Mouse (Mus musculus) liver, adult 2 months (tissue): ENCODE measurements around the gene Celf1. TPM values are rescaled to one million over a fixed set of nuclear protein-coding genes. Genes with fewer than 3 reads are reported as not detected.

Experiments
- DNase-seq: peaks from one replicate; pipeline ENCODE4 v3.0.0-alpha.2; 2011; ENCODE audit warnings: low read depth, low spot score; ENCODE audit errors: extremely low read depth
- H3K27ac ChIP-seq: fragments of 200-500 bp; replicated peaks from 2 replicates; pipeline ENCODE4 v1.5.1; 2012; ENCODE audit warnings: low read depth, mild to moderate bottlenecking, control low read depth, inconsistent platforms, low read length; ENCODE audit not compliant: insufficient read depth
- H3K27me3 ChIP-seq: fragments of 200-500 bp; 2 replicates; pipeline ENCODE4 v1.6.1; 2012; ENCODE audit warnings: mild to moderate bottlenecking, moderate library complexity, low read length, inconsistent platforms; ENCODE audit not compliant: control insufficient read depth, insufficient read depth
- H3K36me3 ChIP-seq: fragments of 200-500 bp; 2 replicates; pipeline ENCODE4 v1.6.1; 2012; ENCODE audit warnings: low read length, inconsistent platforms; ENCODE audit not compliant: control insufficient read depth, insufficient read depth
- H3K4me1 ChIP-seq: fragments of 200-500 bp; 2 replicates; pipeline ENCODE4 v1.6.1; 2011; ENCODE audit warnings: low read length; ENCODE audit not compliant: control insufficient read depth, insufficient read depth
- H3K4me3 ChIP-seq: fragments of 200-500 bp; 2 replicates; pipeline ENCODE4 v1.5.1; 2011; ENCODE audit warnings: low read depth, mild to moderate bottlenecking, control low read depth, low read length, moderate library complexity; ENCODE audit not compliant: insufficient read depth
- H3K79me2 ChIP-seq: fragments of 200-500 bp; 2 replicates; pipeline ENCODE4 v1.6.1; 2012; ENCODE audit warnings: inconsistent platforms, mild to moderate bottlenecking, low read length, moderate library complexity; ENCODE audit not compliant: control insufficient read depth, insufficient read depth
- H3K9ac ChIP-seq: fragments of 200-500 bp; 2 replicates; pipeline ENCODE4 v1.6.1; 2012; ENCODE audit warnings: low read depth, mild to moderate bottlenecking, control low read depth, inconsistent platforms, low read length
- CTCF ChIP-seq: fragments of 200-500 bp; IDR thresholded peaks from 2 replicates; pipeline ENCODE4 v1.5.1; 2011; ENCODE audit warnings: low read depth, low read length, control low read depth
- POLR2A ChIP-seq: fragments of 200-500 bp; IDR thresholded peaks from 2 replicates; pipeline ENCODE4 v1.6.1; 2011; ENCODE audit warnings: low read length, control low read depth; ENCODE audit not compliant: insufficient read depth; ENCODE audit errors: extremely low read depth
- WGBS: fragments of 180-500 bp; shearing (Covaris S2); methylation state at CpG from one replicate; pipeline ENCODE4 v1.1.7; 2018; 5-methylcytosine and 5-hydroxymethylcytosine counted together
- polyA plus RNA-seq: library from polyadenylated mRNA; depleted of rRNA; stranded (reverse); fragments of >200 nt; gene quantifications from 2 replicates; pipeline ENCODE4 v1.2.3, GENCODE M21; 2012
- total RNA-seq: library from RNA; depleted of rRNA; stranded (reverse); fragments of >200 nt; gene quantifications from 2 replicates; pipeline ENCODE4 v1.2.3, GENCODE M21; 2014

Celf1 gene
- total and polyA plus RNA-seq, 2 experiments = 30.5 to 39.5 TPM

GRCm38 (mm10) chr2:90976590-90976989 is 36.4 kb downstream of the Celf1 start:
- peaks cover 26% of the 10 kb centered on the region; the same call in 1 of the 2 replicates for H3K79me2 ChIP-seq
- no peak for DNase-seq
- H3K9ac ChIP-seq = no peak overlapping the region
- no peak overlapping the region for H3K4me3 ChIP-seq
- H3K4me1 ChIP-seq = no peaks in the 10 kb centered on the region; the same call in 1 of the 2 replicates
- no peaks in the 10 kb centered on the region for H3K27me3 ChIP-seq
- 100% methylated on average over 2 of the region's 2 CpGs for WGBS
- peaks cover 7% of the 10 kb centered on the region; the same call in 1 of the 2 replicates for H3K36me3 ChIP-seq
- TF ChIP-seq POLR2A = no peak
- TF ChIP-seq CTCF = no peak
- H3K27ac ChIP-seq = no peak overlapping the region

- H3K27me3 ChIP-seq = no peaks in the 10 kb centered on the region
- 86% methylated on average over 4 of the region's 4 CpGs for WGBS
- TF ChIP-seq POLR2A (no peak), CTCF (no peak)
- no peak overlapping the region for H3K4me3 ChIP-seq
- no peaks in the 10 kb centered on the region; the same call in none of the 2 replicates for H3K4me1 ChIP-seq
- no peak for DNase-seq
- no peak overlapping the region for H3K9ac ChIP-seq
- no peak overlapping the region for H3K27ac ChIP-seq
- H3K36me3 ChIP-seq = peaks cover 5% of the 10 kb centered on the region; the same call in 1 of the 2 replicates
- peaks cover 25% of the 10 kb centered on the region; the same call in 1 of the 2 replicates for H3K79me2 ChIP-seq
Observed at GRCm38 (mm10) chr2:90977291-90977690, 37.1 kb downstream of the Celf1 start.

GRCm38 (mm10) chr2:90986055-90986454 is 45.9 kb downstream of the Celf1 start:
- 82% methylated on average over 3 of the region's 3 CpGs for WGBS
- peaks cover 22% of the 10 kb centered on the region; the same call in 1 of the 2 replicates for H3K79me2 ChIP-seq
- H3K27me3 ChIP-seq = no peaks in the 10 kb centered on the region
- H3K4me1 ChIP-seq = no peaks in the 10 kb centered on the region; the same call in none of the 2 replicates
- H3K27ac ChIP-seq = no peak overlapping the region
- no peak for TF ChIP-seq CTCF
- no peak for TF ChIP-seq POLR2A
- H3K4me3 ChIP-seq = no peak overlapping the region
- 0 out of 2 replicates have a peak, but pooled peaks cover 2% of the 10 kb centered on the region for H3K36me3 ChIP-seq
- H3K9ac ChIP-seq = no peak overlapping the region
- no peak for DNase-seq

- no peak for TF ChIP-seq POLR2A
- no peak for TF ChIP-seq CTCF
- no peak overlapping the region for H3K4me3 ChIP-seq
- peaks cover 68% of the 10 kb centered on the region for H3K36me3 ChIP-seq
- DNase-seq = no peak
- H3K27ac ChIP-seq = no peak overlapping the region
- H3K9ac ChIP-seq = no peak overlapping the region
- no peaks in the 10 kb centered on the region; the same call in 1 of the 2 replicates for H3K79me2 ChIP-seq
- WGBS = 93% methylated on average over 8 of the region's 8 CpGs
- H3K27me3 ChIP-seq = no peaks in the 10 kb centered on the region
- H3K4me1 ChIP-seq = peaks cover 2% of the 10 kb centered on the region; the same call in 1 of the 2 replicates
Observed at GRCm38 (mm10) chr2:91008536-91008935, 68.4 kb downstream of the Celf1 start.

- no peak overlapping the region for H3K9ac ChIP-seq
- no peaks in the 10 kb centered on the region for H3K79me2 ChIP-seq
- peaks cover 4% of the 10 kb centered on the region; the same call in 1 of the 2 replicates for H3K4me1 ChIP-seq
- DNase-seq = no peak
- WGBS = 65% methylated on average over 2 of the region's 2 CpGs
- no peaks in the 10 kb centered on the region for H3K27me3 ChIP-seq
- H3K27ac ChIP-seq = no peak overlapping the region
- H3K4me3 ChIP-seq = no peak overlapping the region
- H3K36me3 ChIP-seq = peaks cover 62% of the 10 kb centered on the region
- no peak for TF ChIP-seq POLR2A
- TF ChIP-seq CTCF = no peak
Observed at GRCm38 (mm10) chr2:91013881-91014280, 73.7 kb downstream of the Celf1 start.

- Histone ChIP-seq H3K9ac (no peak overlapping the region), H3K27ac (no peak overlapping the region), H3K4me1 (peaks cover 4% of the 10 kb centered on the region; the same call in 1 of the 2 replicates), H3K4me3 (no peak overlapping the region), H3K27me3 (no peaks in the 10 kb centered on the region), H3K79me2 (no peaks in the 10 kb centered on the region), H3K36me3 (peaks cover 61% of the 10 kb centered on the region)
- DNase-seq = no peak
- WGBS = 88% methylated on average over 4 of the region's 4 CpGs
- TF ChIP-seq CTCF = no peak
- TF ChIP-seq POLR2A = no peak
Observed at GRCm38 (mm10) chr2:91015386-91015785, 75.2 kb downstream of the Celf1 start.
